Mouse (Mus musculus) liver, embryonic 11.5 days (tissue): ENCODE data around the gene Cct8l1. TPM values are rescaled to one million over a fixed set of nuclear protein-coding genes. Genes with fewer than 3 reads are reported as not detected.

Source experiments
- ATAC-seq: fragments of 200-750 bp; cut with Nextera tagmentation; replicated peaks from 2 replicates; pipeline ENCODE4 v1.8.0; 2017; ENCODE audit warnings: moderate number of reproducible peaks, mild to moderate bottlenecking, moderate TSS enrichment, moderate library complexity; ENCODE audit not compliant: low FRiP score
- DNase-seq: peaks from one replicate; pipeline ENCODE4 v3.0.0-alpha.2; 2017; ENCODE audit warnings: low spot score
- H3K27ac ChIP-seq: fragments of 300-500 bp; sonication (generic); 2 replicates; pipeline ENCODE4 v1.5.1; 2014; ENCODE audit warnings: mild to moderate bottlenecking, low read depth, low read length, control low read depth
- H3K27me3 ChIP-seq: fragments of 300-500 bp; sonication (generic); replicated peaks from 2 replicates; pipeline ENCODE4 v1.6.1; 2014; ENCODE audit warnings: low read length, mixed read lengths; ENCODE audit not compliant: control insufficient read depth, insufficient read depth
- H3K36me3 ChIP-seq: fragments of 300-500 bp; sonication (generic); 2 replicates; pipeline ENCODE4 v1.6.1; 2014; ENCODE audit warnings: mild to moderate bottlenecking, low read length, moderate library complexity, mixed read lengths; ENCODE audit not compliant: control insufficient read depth, insufficient read depth
- H3K4me1 ChIP-seq: fragments of 300-500 bp; sonication (generic); replicated peaks from 2 replicates; pipeline ENCODE4 v1.6.1; 2014; ENCODE audit warnings: low read length, mixed read lengths; ENCODE audit not compliant: control insufficient read depth, insufficient read depth
- H3K4me2 ChIP-seq: fragments of 300-500 bp; sonication (generic); 2 replicates; pipeline ENCODE4 v1.6.1; 2014; ENCODE audit warnings: mild to moderate bottlenecking, control low read depth, moderate library complexity
- H3K4me3 ChIP-seq: fragments of 300-500 bp; sonication (generic); 2 replicates; pipeline ENCODE4 v1.5.1; 2014; ENCODE audit warnings: low read depth, low read length, control low read depth
- H3K9ac ChIP-seq: fragments of 300-500 bp; sonication (generic); 2 replicates; pipeline ENCODE4 v1.6.1; 2014; ENCODE audit warnings: low read depth, low read length, control low read depth
- H3K9me3 ChIP-seq: fragments of 300-500 bp; sonication (generic); 2 replicates; pipeline ENCODE4 v1.6.1; 2016; ENCODE audit warnings: low read length, inconsistent platforms, mixed read lengths; ENCODE audit not compliant: control insufficient read depth
- WGBS: fragments of 180-500 bp; shearing (Covaris S2); extraction: QIAGEN DNeasy Blood & Tissue Kit; methylation state at CpG from one replicate; pipeline ENCODE4 v1.1.7; 2014; 5-methylcytosine and 5-hydroxymethylcytosine counted together
- polyA plus RNA-seq: library from polyadenylated mRNA; unstranded; fragments of >200 nt; fragmentation: Nextera tagmentation; extraction: Ambion mirVana; gene quantifications from 2 replicates; pipeline ENCODE4 v1.2.1, GENCODE M21; 2014

The Cct8l1 gene
- polyA plus RNA-seq, 1 experiment from 2014 or later: not detected

DNA sequence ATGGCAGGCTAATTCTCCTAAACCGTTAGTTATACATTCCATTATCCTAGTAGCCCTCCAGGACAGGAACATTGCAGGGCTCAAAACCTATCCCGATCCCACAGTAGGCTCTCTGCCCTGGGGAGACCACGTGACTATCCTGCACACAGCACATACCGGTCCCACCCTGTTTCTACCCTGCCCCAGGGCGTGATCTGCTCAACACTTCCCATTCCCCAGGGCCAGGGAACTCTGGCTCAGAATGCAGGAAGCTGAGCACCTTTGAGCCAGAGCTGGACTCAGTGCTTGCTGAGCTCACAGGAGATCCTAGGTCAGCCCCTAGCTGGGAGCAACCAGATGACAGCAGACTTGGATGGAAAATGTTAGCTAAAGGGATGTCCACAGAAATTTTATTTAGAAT, 10.2 kb downstream of the Cct8l1 start:
- Histone ChIP-seq H3K4me2 (no peak overlapping the region), H3K4me1 (peaks cover 20% of the 10 kb centered on the region), H3K36me3 (no peaks in the 10 kb centered on the region), H3K9ac (no peak overlapping the region), H3K4me3 (no peak overlapping the region), H3K27me3 (no peaks in the 10 kb centered on the region), H3K27ac (no peak overlapping the region), H3K9me3 (no peaks in the 10 kb centered on the region)
- no peak for ATAC-seq
- DNase-seq: no peak
- whole genome bisulfite sequencing: 44% methylated on average over 5 of the region's 5 CpGs

DNA sequence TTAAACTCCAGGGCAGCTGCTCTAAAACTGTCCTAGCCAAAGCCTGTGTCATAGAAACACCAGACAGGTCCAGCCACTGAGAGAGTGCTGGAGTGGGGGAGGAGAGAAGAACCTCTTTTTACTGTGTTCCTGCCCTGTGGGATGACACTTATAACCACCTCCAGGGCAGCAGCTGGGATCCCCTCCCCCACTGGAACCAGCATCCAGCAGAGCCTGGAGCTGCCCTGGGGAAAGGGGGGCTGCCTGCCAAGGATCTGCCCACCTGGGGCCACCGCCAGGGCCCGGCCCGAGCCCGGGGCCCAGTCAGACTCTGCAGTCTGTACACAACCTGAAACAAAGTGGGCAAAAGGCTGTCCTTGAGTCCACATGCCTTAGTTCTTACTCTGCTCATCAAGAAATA, 11.1 kb downstream of the Cct8l1 start:
- H3K4me2 ChIP-seq: no peak overlapping the region

DNA sequence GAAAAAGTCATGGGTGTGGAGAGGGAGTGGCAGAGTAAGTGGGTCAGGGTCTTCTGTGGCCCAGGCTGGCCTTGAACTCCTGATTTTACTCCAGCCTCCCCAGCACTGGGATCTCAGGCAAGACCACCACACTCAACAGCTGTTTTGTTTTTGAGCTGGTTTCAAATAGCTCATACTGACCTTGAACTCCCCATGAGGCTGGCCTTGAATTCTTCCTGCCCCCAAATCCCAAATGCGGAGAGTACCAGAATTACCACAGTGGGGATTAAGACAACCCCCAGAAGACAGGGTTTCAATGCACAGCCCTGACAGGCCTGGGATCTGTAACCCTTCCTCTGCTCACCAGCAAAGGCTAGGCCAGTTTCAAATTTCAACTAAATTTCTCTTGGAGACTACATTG, 12.1 kb downstream of the Cct8l1 start:
- no peaks in the 10 kb centered on the region for H3K9me3 ChIP-seq
- H3K27ac ChIP-seq: no peak overlapping the region
- no peak overlapping the region for H3K9ac ChIP-seq
- 62% methylated on average over 1 of the region's 1 CpGs for WGBS
- no peaks in the 10 kb centered on the region for H3K27me3 ChIP-seq
- no peaks in the 10 kb centered on the region for H3K36me3 ChIP-seq
- no peak overlapping the region for H3K4me3 ChIP-seq
- no peak overlapping the region; the same call in 1 of the 2 replicates for H3K4me2 ChIP-seq
- peaks cover 29% of the 10 kb centered on the region for H3K4me1 ChIP-seq
- DNase-seq: no peak
- ATAC-seq: no peak

More for the DNA sequence above, 11.1 kb downstream of the Cct8l1 start:
- Histone ChIP-seq H3K36me3 (no peaks in the 10 kb centered on the region), H3K4me3 (no peak overlapping the region), H3K9ac (no peak overlapping the region), H3K27ac (no peak overlapping the region), H3K4me1 (peaks cover 23% of the 10 kb centered on the region), H3K9me3 (no peaks in the 10 kb centered on the region), H3K27me3 (no peaks in the 10 kb centered on the region)
- no peak for DNase-seq
- 62% methylated on average over 4 of the region's 4 CpGs for WGBS
- no peak for ATAC-seq

DNA sequence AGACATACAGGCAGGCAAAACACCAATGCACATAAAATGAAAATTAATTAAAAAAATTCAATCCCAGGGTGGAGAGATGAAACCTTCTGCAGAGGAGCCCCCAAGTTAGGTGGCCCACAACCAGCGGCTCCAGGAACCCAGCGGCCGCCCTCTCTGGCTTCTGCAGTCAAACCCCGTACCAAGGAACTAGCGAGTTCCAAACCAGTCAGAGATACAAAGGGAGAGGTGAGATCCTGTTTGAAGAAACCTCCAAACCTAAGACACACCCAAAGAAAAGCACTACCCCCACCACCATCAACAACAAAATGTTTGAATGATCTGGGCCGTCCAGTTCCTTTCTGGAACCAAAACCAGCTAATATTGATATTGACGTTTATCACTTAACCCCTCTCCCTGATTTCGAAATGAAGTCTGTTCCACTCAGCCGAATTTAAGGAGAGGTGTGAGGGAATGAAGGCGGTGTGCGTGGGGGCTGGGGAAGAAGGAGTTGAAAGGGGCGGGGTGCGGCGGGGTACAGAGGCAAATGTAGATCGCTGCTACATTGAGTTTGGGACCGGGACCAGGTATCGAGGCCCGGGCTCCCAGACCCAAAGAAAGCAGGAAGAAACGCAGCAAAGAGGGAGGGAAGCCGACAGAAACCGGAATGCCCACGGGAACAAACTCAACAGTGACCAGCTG, 13.1 kb downstream of the Cct8l1 start:
- peak; percentile 39 for ATAC-seq
- Histone ChIP-seq H3K4me2 (peak overlapping the region; percentile 76), H3K36me3 (no peaks in the 10 kb centered on the region), H3K27me3 (no peaks in the 10 kb centered on the region), H3K4me1 (peaks cover 31% of the 10 kb centered on the region), H3K9me3 (no peaks in the 10 kb centered on the region), H3K27ac (peak overlapping the region; percentile 70), H3K4me3 (peak overlapping the region; percentile 65), H3K9ac (peak overlapping the region; percentile 71)
- no peak for DNase-seq
- WGBS: 9% methylated on average over 22 of the region's 22 CpGs

DNA sequence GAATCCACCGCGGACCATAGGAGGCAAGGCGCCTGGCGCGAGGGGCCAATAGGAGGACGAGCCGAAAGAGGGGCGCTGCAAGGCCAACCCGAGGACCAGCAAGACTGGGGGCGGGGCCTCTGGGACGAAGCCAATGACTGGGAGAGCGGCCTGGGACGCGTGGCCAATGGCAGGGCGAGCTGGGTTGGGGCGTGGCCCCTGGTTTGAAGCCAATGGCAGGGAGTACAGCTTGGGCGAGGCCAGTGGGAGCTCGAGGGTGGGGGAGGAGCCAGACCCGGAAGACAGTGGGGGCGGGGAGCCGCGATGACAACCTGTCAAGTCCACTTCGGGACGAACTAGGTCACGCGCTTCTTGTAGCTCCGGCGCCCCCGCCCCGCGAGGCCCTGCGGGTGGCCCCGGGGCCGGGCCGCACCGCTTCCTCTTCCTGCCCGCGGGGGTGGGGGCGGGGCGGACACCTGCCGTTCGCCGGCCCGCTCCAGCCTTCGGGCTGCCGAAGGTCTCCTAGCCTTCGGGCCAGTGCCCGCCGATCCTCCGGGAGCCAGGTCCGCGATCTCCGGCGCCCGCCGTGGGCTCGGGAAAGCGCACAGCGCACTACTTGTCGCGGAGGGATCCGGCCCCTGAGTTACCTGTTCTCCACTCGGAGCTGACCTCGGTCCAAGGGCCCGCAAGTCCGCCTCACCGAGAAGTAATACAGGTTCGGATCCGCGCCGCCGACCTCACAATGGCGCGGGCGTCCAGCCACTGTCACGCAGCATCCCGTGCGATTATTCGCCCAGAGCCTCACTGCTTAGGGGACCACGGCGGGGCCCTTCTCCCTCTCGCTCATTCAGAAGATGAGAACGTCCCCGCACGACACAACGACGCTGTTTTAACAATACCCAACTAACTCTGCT, 13.9 kb downstream of the Cct8l1 start:
- ATAC-seq (peak; percentile 99), DNase-seq (peak; percentile 99)
- Histone ChIP-seq H3K4me1 (peaks cover 31% of the 10 kb centered on the region), H3K27me3 (no peaks in the 10 kb centered on the region), H3K4me2 (peak overlapping the region; percentile 76), H3K4me3 (peak overlapping the region; percentile 65), H3K9ac (peak overlapping the region; percentile 72), H3K36me3 (no peaks in the 10 kb centered on the region), H3K27ac (peak overlapping the region; percentile 78), H3K9me3 (no peaks in the 10 kb centered on the region)
- under 1% methylated on average over 85 of the region's 87 CpGs for whole genome bisulfite sequencing

DNA sequence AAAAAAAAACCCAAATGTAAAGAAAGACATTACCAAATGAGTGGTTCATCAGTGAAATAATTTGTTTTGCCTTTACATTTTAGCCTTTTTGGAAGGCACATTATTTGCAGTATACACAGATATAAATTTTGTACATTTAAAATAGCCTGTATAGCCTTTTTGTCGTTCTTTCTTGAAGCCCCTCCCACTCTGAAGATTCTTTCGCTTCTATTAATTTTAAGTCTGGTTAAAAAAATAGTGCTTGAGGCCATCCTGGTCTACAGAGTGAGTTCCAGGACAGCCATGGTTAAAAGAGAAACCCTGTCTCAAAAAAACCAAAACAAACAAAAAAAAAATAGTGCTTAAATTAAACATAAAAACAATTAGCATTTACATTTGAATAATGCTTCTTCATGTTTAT, 14.8 kb downstream of the Cct8l1 start:
- H3K4me2 ChIP-seq: peak overlapping the region; percentile 60

DNA sequence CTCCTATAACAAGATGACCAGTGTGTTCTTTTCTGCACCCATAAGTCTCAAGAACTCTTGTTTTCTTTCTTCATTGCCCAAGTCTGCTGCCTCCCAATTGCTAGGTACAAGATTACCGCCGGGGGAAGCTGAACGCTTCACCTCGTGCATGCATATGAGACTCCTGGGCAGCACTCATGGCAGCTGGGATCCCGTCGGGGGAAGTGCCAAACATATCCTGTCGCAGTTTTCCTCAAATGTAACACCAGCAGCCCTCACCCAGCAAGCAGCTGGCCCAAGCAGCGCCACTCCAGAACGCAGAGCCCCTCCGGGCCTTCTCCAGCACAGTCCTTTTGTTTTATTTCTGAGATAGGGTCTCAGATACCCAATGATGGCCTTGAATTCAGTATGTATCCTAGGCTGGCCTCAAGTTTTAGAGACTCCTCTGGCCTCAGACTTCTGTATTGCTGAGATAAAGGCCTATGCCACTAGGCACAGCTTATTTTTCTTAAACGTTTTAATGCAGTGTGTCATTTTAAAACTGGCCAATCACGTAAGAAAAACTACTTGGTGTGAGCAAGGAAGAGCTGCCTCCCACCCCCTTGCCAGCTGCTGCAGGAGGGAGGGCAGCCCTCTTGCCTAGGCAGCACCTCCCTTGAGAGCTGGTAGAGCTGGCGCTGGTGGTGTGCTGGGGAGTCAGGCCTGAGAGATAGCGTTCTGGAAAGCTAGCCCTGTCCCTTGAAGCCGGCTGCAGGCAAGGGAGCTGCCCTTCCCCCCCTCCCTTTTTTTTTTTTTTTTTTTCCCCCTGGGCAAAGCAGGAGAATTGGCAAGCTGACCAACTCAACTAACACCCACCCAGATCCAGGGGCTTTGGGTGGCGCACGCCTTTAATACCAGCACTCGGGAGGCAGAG, 16.6 kb downstream of the Cct8l1 start:
- peaks cover 25% of the 10 kb centered on the region for H3K4me1 ChIP-seq
- no peak overlapping the region for H3K4me3 ChIP-seq
- no peaks in the 10 kb centered on the region for H3K27me3 ChIP-seq
- no peaks in the 10 kb centered on the region for H3K36me3 ChIP-seq
- DNase-seq (no peak), ATAC-seq (no peak)
- H3K9ac ChIP-seq: no peak overlapping the region; the same call in 1 of the 2 replicates
- 49% methylated on average over 18 of the region's 18 CpGs for WGBS
- H3K9me3 ChIP-seq: no peaks in the 10 kb centered on the region
- H3K4me2 ChIP-seq: 0 out of 2 replicates have a peak overlapping the region, but pooled peaks have one; percentile 9
- peak overlapping the region; percentile 70 for H3K27ac ChIP-seq

More for the DNA sequence above, 14.8 kb downstream of the Cct8l1 start:
- peaks cover 31% of the 10 kb centered on the region for H3K4me1 ChIP-seq
- H3K9me3 ChIP-seq: no peaks in the 10 kb centered on the region
- H3K36me3 ChIP-seq: no peaks in the 10 kb centered on the region
- no peak overlapping the region for H3K27ac ChIP-seq
- no peak overlapping the region for H3K9ac ChIP-seq
- H3K4me3 ChIP-seq: peak overlapping the region; percentile 65
- DNase-seq: no peak
- no peaks in the 10 kb centered on the region for H3K27me3 ChIP-seq
- WGBS: 11% methylated on average over 2 of the region's 2 CpGs
- no peak for ATAC-seq

DNA sequence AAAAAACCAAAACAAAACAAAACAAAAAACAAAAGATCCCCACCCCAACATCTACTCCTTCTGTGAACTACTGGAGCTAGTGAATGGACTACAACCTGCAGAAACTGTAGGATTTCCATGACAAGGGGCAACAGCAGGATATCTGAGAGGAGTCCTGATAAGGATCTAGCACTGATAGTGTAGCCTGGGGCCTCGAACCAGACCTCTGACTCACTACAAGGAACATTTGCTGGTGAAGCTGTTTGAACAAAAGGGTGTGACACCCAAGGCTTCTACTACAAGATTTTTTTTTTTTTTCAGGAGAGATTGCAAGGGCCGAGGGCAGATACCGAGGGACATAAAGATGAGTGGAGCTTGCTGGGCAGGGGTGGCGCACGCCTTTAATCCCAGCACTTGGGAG, 17.4 kb downstream of the Cct8l1 start:
- ATAC-seq (no peak), DNase-seq (no peak)
- H3K9ac ChIP-seq: no peak overlapping the region
- H3K4me2 ChIP-seq: no peak overlapping the region
- H3K27me3 ChIP-seq: no peaks in the 10 kb centered on the region
- H3K4me1 ChIP-seq: peaks cover 17% of the 10 kb centered on the region
- 62% methylated on average over 5 of the region's 5 CpGs for WGBS
- no peak overlapping the region for H3K4me3 ChIP-seq
- no peaks in the 10 kb centered on the region for H3K9me3 ChIP-seq
- no peak overlapping the region for H3K27ac ChIP-seq
- no peaks in the 10 kb centered on the region for H3K36me3 ChIP-seq
